Mouse (Mus musculus): Measurements from ENCODE around the gene Ccdc114. TPM values are rescaled to one million over a fixed set of nuclear protein-coding genes. Genes with fewer than 3 reads are reported as not detected.
"Not testable (repeated sequence)": the region's sequence is repeated elsewhere in the genome, so short reads cannot be mapped to it uniquely, and the experiment has no call there.

The Ccdc114 gene
- polyA plus RNA-seq, 1 experiment from 2014 or later: 5.2 TPM

DNA sequence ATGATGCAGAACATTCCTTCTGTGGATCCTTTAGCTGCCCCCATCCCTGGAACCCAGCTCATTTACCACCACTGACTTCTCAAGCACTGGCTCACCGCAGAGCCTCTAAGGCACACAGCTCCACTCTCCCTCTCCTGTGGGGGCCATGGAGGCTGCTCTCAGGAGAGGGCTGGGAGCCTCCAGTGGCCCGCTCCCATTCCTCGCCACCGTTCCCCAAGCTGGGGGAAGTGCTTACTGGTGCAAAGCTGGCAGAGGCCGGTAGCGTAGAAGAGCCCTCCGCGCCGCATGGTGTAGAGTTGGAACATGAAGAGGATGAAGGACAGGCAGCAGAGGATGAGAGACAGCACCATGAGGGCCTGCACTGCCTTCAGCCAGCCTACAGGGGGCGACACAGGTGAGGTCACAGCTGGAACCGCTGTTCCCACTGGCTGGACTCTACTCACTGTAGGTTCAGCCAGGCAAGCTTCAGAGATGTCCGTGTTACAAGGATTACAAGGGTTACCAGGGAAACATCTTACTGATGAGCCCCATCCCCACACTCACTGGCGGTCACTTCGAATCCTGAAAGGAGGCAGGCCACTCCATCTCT, 4.7 kb upstream of the Ccdc114 start:
- Histone ChIP-seq H3K4me3 (replicated peaks) (no peak overlapping the region), H3K9me3 (no peaks in the 10 kb centered on the region), H3K4me1 (replicated peaks) (peaks cover 69% of the 10 kb centered on the region), H3K36me3 (peaks cover 4% of the 10 kb centered on the region; the same call in 1 of the 2 replicates), H3K4me2 (peak overlapping the region; percentile 56; the same call in 1 of the 2 replicates), H3K27ac (no peak overlapping the region), H3K27me3 (no peaks in the 10 kb centered on the region), H3K9ac (replicated peaks) (no peak overlapping the region)
- WGBS: 68% methylated on average over 14 of the region's 14 CpGs
- ATAC-seq (ENCODE audit: insufficient number of reproducible peaks, insufficient read depth, low FRiP score, low TSS enrichment, low read depth): no peak

DNA sequence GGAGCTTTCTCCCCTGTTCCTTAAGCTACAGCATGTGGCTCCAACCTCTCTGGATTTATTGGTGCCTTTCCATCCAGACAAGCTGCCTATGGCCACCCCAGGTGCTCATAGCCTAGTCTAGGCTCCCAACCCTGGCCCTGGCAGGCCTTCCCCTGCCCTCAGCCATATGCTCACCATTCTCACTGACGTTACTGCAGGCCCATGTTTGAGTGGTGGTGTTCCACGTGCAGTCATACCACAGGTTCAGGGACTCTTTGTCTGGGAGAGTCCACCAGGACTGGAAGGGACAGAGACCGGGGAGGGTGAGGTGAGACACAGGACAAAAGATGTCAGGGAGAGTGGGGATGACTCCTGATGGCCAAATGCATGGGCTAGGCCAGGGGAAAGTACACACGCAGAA, 4.1 kb upstream of the Ccdc114 start:
- H3K4me1 ChIP-seq (replicated peaks): peaks cover 66% of the 10 kb centered on the region
- peaks cover 4% of the 10 kb centered on the region; the same call in 1 of the 2 replicates for H3K36me3 ChIP-seq
- no peaks in the 10 kb centered on the region for H3K27me3 ChIP-seq
- WGBS: 79% methylated on average over 4 of the region's 4 CpGs
- H3K4me2 ChIP-seq: peak overlapping the region; percentile 56
- ATAC-seq (ENCODE audit: insufficient number of reproducible peaks, insufficient read depth, low FRiP score, low TSS enrichment, low read depth): no peak
- peak overlapping the region; percentile 37 for H3K4me3 ChIP-seq (replicated peaks)
- H3K27ac ChIP-seq: no peak overlapping the region
- H3K9me3 ChIP-seq: no peaks in the 10 kb centered on the region
- H3K9ac ChIP-seq (replicated peaks): peak overlapping the region; percentile 48; the same call in 1 of the 2 replicates

DNA sequence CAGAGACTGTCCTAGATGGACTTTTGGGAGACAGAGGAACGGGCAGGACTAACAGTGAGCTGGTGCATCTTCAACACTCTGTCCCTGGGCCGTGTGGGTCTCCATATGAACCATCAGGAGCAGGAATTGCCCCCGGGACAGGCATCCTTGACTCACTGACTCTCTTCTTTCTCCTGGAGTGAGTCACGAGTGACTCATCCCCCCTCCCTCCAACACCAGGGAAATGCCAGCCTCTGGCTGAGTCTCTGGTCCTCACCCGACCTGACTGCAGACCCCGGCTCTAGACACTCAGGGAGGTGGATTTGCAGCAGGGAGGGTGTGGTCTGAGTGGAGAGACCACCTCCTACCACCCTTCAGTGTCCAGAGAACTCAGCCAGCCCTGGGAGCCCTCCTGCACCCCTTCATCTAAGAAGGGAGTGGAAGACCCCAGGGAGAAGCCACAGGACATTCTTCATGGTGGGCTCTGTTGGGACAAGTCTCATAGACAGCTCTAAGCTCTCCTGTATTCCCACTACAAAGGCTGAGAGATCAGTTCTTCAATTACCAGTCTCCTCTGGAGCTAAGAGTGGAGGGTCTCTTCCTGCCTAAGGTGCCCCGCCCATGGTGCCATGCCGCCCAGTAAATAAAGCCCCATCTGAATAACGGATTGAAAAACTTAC, 3.2 kb upstream of the Ccdc114 start:
- peak overlapping the region; percentile 76 for H3K27ac ChIP-seq

DNA sequence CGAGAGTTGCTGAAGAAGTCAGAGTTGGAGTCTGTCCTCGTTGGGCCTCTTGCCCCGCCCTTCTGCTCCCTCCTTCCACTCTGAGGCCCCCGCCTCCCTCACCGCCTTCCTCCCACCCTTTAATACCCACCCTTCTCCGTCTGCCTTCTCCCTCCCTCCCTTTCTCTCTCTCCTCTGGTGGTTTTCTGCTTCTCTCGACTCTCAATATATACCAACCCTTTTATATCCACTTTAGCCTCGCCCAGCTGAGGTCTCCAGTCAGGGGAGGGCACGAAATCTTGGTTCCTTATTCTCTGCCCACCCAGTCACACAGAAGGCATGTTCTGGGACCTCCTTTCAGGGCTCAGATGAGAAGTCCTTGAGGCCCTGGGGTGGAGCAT, 2.6 kb upstream of the Ccdc114 start, which contains the start of gene Emp3:
Gene Emp3, minus strand, starts transcription at position 163 of the 380 bp plus-strand sequence.
- 38% methylated on average over 9 of the region's 9 CpGs for WGBS
- no peak for ATAC-seq (ENCODE audit: insufficient number of reproducible peaks, insufficient read depth, low FRiP score, low TSS enrichment, low read depth)
- Histone ChIP-seq H3K27me3 (no peaks in the 10 kb centered on the region), H3K36me3 (peaks cover 4% of the 10 kb centered on the region; the same call in 1 of the 2 replicates), H3K4me3 (replicated peaks) (peak within 1 kb of the TSS; percentile 37), H3K27ac (peak within 1 kb of the TSS; percentile 87), H3K9ac (replicated peaks) (peak within 1 kb of the TSS; percentile 48), H3K4me2 (peak within 1 kb of the TSS; percentile 57), H3K4me1 (replicated peaks) (peaks cover 55% of the 10 kb centered on the region), H3K9me3 (peaks cover 4% of the 10 kb centered on the region; the same call in 1 of the 2 replicates)

More for the DNA sequence above, 3.2 kb upstream of the Ccdc114 start:
- Histone ChIP-seq H3K36me3 (peaks cover 4% of the 10 kb centered on the region; the same call in 1 of the 2 replicates), H3K9ac (replicated peaks) (peak overlapping the region; percentile 48), H3K9me3 (peaks cover 4% of the 10 kb centered on the region; the same call in 1 of the 2 replicates), H3K27me3 (no peaks in the 10 kb centered on the region), H3K4me1 (replicated peaks) (peaks cover 60% of the 10 kb centered on the region), H3K4me2 (peak overlapping the region; percentile 56), H3K4me3 (replicated peaks) (peak overlapping the region; percentile 37)
- no peak for ATAC-seq (ENCODE audit: insufficient number of reproducible peaks, insufficient read depth, low FRiP score, low TSS enrichment, low read depth)
- WGBS: 35% methylated on average over 9 of the region's 9 CpGs

DNA sequence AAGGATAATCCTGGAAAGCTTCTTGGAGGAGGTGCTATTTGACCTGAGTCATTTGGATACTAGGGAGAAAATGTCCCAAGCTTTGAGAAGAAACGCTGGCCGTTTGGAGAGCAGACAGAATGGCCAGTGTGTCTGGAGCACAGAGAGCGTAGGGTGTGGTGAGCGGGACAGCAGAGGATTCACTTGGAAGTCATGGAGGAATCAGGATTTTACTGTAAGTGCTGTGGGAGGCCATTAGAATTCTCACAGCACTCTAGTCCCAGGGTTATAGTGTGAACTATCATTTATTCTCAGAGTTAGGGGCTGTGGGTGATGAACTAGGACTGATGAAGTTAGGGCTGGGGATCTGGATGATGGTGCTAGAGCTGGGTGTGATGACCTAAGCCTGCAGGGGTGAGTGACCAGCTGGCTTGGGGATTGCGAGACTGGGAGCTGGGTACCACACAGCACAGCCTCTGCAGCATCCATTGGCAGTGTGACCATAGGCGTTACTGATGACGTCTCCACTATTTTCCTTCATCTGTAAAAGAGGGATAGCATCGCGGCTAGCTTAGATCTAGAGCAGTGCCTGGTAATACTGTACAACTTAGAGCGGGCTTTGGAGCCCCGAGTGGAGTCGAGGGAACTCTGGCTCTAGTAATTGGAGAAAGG, 1.8 kb upstream of the Ccdc114 start:
- Histone ChIP-seq H3K27ac (peak overlapping the region; percentile 87), H3K36me3 (peaks cover 4% of the 10 kb centered on the region; the same call in 1 of the 2 replicates), H3K4me1 (replicated peaks) (peaks cover 49% of the 10 kb centered on the region), H3K9me3 (peaks cover 4% of the 10 kb centered on the region; the same call in 1 of the 2 replicates), H3K4me2 (peak overlapping the region; percentile 57), H3K9ac (replicated peaks) (no peak overlapping the region), H3K4me3 (replicated peaks) (no peak overlapping the region), H3K27me3 (no peaks in the 10 kb centered on the region)
- 85% methylated on average over 12 of the region's 12 CpGs for WGBS
- no peak for ATAC-seq (ENCODE audit: insufficient number of reproducible peaks, insufficient read depth, low FRiP score, low TSS enrichment, low read depth)

DNA sequence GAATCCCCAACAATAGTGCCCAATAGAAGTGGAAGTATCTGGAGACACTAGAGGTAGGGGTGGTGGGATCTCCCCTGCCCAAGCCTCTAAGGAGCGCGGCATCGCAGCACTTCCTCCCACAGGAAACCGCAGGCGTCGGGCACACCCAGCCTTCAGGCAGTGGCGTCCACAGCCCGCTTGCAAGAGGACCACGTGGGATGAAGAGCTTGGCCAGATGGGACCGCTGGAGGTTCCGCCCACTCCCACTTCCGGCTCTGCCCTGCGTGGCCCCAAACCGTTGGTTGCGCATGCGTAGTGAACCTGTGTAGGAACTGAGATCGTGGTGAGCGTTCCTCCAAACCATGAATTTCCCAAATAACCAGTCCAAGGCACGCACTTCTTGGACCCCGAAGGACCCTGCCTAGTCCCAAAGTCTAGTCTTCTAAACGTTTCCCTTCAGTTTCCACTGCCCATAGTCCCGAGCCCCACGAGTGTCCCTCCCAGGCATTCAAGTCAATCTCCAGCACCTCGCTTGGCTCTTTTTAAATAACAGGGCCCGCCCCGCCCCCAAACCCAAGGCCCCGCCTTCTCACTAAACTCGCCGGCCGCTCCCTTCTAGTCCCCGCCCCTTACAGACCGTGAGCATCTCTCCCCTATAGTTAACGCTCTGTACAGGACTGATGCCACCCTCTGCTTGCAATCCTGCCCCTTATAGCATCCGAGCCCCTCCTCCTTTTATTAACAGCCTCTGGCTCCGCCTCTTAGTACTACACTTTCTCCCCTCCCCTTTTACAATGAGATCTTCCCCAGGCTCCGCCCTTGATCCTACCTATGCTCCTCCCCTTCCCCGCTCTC, 727 bp upstream of the Ccdc114 start:
- H3K4me3 ChIP-seq (replicated peaks): peak overlapping the region; percentile 40
- ATAC-seq (ENCODE audit: insufficient number of reproducible peaks, insufficient read depth, low FRiP score, low TSS enrichment, low read depth): peak; percentile 79
- peak overlapping the region; percentile 87 for H3K27ac ChIP-seq
- H3K9ac ChIP-seq (replicated peaks): peak overlapping the region; percentile 44; the same call in 1 of the 2 replicates
- H3K4me2 ChIP-seq: peak overlapping the region; percentile 57
- peaks cover 38% of the 10 kb centered on the region for H3K4me1 ChIP-seq (replicated peaks)
- WGBS: under 1% methylated on average over 37 of the region's 37 CpGs
- peaks cover 4% of the 10 kb centered on the region; the same call in 1 of the 2 replicates for H3K36me3 ChIP-seq
- peaks cover 7% of the 10 kb centered on the region for H3K27me3 ChIP-seq
- H3K9me3 ChIP-seq: peaks cover 4% of the 10 kb centered on the region; the same call in 1 of the 2 replicates

DNA sequence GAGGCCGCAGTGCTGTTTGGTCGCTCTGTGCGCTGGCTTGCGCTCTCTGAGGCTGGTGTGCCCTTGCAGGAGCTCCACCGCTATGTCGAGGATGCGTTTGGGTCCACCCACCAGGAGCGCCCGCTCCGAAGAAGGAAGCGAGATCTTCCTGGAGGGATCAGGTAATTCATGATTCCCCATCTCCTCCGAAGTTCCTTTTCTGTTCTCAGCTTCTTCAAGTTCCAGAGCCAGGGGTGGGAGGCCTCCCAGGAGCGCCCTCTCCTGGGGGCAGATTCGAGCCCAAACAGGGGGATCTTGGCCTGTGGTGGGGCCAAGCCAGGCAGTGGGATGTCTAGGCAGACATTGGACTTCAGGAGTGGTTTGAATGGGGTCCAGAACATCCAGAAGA, 551 bp downstream of the Ccdc114 start:
- Histone ChIP-seq H3K9me3 (peaks cover 4% of the 10 kb centered on the region; the same call in 1 of the 2 replicates), H3K27ac (peak overlapping the region; percentile 87; the same call in 1 of the 2 replicates), H3K9ac (replicated peaks) (0 out of 2 replicates have a peak overlapping the region, but pooled peaks have one; percentile 34), H3K27me3 (peaks cover 16% of the 10 kb centered on the region), H3K4me1 (replicated peaks) (peaks cover 37% of the 10 kb centered on the region), H3K36me3 (no peaks in the 10 kb centered on the region), H3K4me3 (replicated peaks) (peak overlapping the region; percentile 40), H3K4me2 (peak overlapping the region; percentile 57)
- ATAC-seq (ENCODE audit: insufficient number of reproducible peaks, insufficient read depth, low FRiP score, low TSS enrichment, low read depth): no peak
- WGBS: 13% methylated on average over 14 of the region's 14 CpGs

DNA sequence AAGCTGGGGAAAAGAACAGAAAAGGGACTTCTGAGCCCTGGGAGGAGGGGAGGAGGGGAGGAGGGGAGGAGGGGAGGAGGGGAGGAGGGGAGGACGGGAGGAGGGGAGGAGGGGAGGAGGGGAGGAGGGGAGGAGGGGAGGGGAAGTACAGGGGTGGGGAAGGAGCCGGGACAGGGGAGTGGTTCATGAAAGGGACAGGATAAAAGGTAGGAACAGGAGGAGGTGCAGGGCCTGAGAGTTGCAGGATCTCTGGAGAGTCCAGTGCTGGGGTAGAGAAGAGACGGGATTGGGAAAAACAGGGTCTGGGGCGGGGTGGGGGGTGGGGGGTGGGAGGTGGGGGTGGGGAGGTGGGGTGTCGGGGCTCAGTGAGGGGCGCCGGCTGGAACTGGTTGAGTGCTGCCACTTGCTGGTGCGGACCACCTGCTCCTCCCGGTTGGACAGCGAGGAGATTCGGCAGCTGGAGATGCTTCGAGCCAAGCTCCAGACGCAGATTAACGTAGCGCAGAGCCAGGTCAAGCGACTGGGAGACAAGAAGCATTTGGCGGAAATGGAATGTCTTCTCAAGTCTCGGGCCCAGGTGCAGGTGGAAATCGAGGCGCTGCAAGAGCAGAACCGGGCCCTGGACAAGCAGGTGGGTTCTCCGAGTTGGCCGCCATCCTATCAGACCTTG, 4.9 kb downstream of the Ccdc114 start:
- WGBS: 13% methylated on average over 20 of the region's 23 CpGs
- Histone ChIP-seq H3K36me3 (no peaks in the 10 kb centered on the region), H3K9me3 (peaks cover 13% of the 10 kb centered on the region; the same call in 1 of the 2 replicates), H3K4me1 (replicated peaks) (0 out of 2 replicates have a peak, but pooled peaks cover 9% of the 10 kb centered on the region), H3K27me3 (peaks cover 16% of the 10 kb centered on the region), H3K4me3 (replicated peaks) (peak overlapping the region; percentile 11), H3K9ac (replicated peaks) (no peak overlapping the region), H3K27ac (no peak overlapping the region), H3K4me2 (peak overlapping the region; percentile 38)
- no peak for ATAC-seq (ENCODE audit: insufficient number of reproducible peaks, insufficient read depth, low FRiP score, low TSS enrichment, low read depth)

DNA sequence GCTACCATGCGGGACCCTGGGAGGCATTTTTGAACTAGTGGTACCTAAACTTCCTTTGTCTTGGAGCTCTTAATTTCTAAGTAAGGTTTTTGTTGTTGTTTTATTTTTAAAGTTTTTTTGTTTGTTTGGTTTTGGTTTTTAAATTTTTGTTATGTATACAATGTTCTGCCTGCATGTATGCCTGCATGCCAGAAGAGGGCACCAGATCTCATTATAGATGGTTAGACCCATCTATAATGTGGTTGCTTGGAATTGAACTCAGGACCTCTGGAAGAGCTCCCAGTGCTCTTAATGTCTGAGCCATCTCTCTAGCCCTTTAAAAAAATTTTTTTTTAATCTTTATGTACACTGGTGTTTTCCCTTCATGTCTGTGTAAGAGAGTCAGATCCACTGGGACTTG, 5.8 kb downstream of the Ccdc114 start:
- no peak overlapping the region for H3K4me2 ChIP-seq
- no peaks in the 10 kb centered on the region for H3K36me3 ChIP-seq
- no peak overlapping the region for H3K27ac ChIP-seq
- WGBS: 92% methylated on average over 1 of the region's 1 CpGs
- H3K9ac ChIP-seq (replicated peaks): no peak overlapping the region
- no peak for ATAC-seq (ENCODE audit: insufficient number of reproducible peaks, insufficient read depth, low FRiP score, low TSS enrichment, low read depth)
- no peak overlapping the region for H3K4me3 ChIP-seq (replicated peaks)
- peaks cover 13% of the 10 kb centered on the region; the same call in 1 of the 2 replicates for H3K9me3 ChIP-seq
- 0 out of 2 replicates have a peak, but pooled peaks cover 3% of the 10 kb centered on the region for H3K4me1 ChIP-seq (replicated peaks)
- H3K27me3 ChIP-seq: peaks cover 16% of the 10 kb centered on the region

DNA sequence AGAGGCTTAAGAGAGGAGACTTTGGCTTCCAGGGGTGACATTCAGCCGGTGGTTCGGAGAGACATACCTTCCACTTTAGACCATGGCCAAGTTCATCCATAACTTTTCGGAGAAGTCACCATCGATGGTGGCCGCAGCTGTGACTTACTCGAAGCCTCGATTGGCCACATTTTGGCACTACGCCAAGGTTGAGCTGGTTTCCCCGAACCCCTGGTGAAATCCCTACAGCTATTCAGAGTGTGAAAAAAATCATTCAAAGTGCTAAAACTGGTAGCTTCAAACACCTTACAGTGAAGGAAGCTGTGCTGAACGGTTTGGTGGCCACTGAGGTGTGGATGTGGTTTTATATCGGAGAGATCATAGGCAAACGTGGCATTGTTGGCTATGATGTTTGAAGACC, 9.9 kb downstream of the Ccdc114 start:
- not testable (repeated sequence) for H3K4me2 ChIP-seq; H3K9me3 ChIP-seq; H3K36me3 ChIP-seq; H3K4me1 ChIP-seq (replicated peaks); H3K9ac ChIP-seq (replicated peaks); H3K4me3 ChIP-seq (replicated peaks); H3K27me3 ChIP-seq; H3K27ac ChIP-seq; ATAC-seq (ENCODE audit: insufficient number of reproducible peaks, insufficient read depth, low FRiP score, low TSS enrichment, low read depth)
- 90% methylated on average over 12 of the region's 12 CpGs for WGBS

Data from limb, embryonic 12.5 days (tissue).